Mouse (Mus musculus): Measurements from ENCODE around the gene Nthl1.
"Not testable (repeated sequence)": the region's sequence is repeated elsewhere in the genome, so short reads cannot be mapped to it uniquely, and the experiment has no call there.

Gene Nthl1

DNA sequence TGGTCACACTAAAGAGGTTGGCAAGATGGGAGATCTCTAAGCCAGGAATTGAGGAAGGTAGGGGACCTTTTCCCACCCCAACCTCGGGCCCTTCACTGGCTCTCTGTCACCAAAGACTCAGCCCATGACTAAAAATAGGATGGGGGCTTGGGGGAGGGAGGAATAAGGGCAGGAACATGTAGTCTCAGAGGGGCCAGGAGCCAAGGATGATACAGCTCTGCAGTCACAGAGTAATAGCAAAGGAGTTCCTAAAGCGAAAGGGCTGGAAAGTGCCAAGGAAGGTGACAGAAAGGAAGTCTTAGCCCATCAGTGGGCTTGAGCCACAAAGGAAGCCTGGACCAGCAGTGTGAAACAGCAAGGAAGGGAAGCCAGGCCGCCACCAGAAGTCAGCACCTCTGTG is 19.4 kb downstream of the Nthl1 start:
- DNase-seq, result no peak

DNA sequence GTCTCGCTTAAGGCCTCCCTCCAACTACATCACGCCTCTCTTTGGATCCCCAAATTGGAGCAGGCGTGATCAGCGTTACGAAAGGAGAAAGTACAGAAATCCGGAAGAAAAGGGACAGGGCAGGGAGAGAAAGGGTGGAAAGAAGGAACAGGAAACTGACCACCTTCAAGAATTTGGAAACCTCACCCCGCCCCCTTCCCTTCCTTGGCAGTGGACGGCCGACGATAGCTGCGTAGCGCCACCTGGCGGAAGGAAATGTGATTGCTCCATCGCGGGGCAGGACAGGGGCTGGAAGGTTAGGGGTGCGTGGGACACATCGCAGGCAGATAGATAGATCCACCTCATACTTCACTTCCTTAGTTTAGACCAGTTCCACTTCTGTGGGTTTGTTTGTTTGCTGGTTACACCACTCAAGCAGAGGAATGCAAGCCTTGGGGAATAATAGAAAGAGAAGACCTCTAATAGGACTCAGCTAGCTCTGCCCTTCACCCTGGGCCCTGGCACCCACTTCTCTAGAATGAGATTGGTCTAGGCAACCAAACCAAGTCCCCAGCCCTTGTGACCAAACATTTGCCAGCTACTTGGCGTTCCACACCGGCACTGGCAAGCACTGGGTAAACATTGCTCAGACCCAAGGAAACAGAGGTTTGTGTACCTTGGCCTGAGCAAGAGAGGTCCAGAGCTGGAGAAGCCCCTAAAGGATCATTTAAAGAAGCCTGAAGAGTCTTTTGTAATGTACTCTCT is 21.7 kb downstream of the Nthl1 start:
- DNase-seq, result peak; percentile 90 to 93

DNA sequence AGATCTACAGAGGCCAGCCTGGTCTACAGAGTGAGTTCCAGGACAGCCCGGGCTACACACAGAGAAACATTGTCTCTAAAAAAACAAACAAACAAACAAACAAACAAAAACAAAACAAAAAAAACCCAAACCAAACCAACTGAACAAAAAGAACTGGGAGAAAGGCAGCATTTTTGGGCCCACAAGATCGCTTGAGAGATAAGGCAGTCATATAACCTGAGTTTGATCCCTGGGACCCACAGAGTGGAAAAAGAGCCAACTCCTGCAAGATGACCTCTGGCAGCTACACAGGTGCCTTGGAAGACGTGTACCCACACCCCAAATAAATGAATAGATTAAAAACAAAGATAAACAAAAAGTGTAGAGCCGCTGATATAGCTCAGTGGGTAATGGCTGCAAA is 22.5 kb downstream of the Nthl1 start:
- DNase-seq, result no peak

DNA sequence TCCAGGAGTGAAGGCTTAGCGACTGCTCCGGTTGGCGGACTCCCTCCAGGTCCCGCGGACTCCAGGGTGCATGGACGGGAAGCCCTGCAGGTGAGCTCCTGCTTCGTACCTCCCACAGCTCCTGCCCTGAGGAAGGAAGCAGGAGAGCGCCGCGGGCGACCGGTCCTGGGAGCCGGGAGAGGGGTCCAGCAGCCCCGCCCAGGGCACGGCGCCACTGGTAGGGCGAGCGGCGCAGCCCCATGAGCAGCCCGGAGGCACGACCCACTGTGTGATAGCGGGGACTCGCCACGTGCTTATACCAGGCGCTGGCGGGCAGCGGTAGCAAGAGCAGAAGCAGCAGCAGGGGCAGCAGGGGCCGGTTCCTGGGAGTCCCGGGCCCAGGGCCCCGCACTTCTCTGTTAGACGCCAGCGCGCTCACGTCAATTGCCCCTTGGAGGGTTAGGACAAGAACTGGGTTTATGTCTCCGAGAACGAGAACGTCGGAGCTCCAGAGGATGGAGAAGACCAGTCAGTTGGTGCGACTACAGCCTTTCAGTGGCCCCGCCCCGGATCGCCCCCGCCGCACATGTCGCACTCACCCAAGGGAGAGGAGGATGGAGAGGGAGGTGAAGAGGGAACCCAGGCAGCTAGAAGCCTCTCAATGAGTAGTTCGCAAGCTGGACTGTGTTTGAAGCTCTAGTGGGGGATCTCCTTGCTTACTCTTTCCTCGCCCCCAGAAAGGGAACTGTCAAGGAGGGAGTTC is 25.7 kb downstream of the Nthl1 start, which contains the start of gene Npw:
TSS of gene Npw (minus strand) at position 441 of the 742 bp plus-strand sequence.
- no peak for DNase-seq

DNA sequence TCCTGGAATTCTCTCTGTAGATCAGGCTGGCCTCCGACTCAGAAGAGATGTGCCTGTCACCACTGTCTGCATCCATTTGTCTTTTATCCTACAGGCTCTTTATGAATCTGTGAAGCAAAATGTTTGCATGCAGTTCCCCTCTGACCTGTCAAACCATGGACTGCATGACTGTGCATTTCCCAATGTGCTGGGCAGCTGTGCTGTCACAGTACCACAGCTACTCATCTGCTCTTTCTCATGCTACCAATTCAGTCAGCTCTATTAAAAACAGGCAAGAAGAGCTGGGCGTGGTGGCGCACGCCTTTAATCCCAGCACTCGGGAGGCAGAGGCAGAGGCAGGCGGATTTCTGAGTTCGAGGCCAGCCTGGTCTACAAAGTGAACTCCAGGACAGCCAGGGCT is 34.5 kb downstream of the Nthl1 start:
- not testable (repeated sequence) for DNase-seq

DNA sequence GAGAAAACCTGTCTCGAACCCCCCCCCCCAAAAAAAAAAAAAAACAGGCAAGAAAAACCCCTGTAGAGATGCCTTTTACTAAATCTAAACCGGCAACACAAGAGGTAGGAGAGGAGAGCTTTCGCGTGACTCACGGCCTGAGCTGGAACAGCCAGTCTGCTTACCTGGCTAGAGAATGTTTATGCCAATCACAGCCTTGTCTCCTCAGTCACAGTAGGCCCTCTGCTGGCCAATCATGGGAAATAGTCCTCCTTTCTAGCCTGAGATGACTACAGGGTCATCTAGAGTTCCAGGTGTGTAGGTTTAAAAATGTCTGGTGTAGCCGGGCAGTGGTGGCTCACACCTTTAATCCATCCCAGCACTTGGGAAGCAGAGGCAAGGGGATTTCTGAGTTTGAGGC is 34.9 kb downstream of the Nthl1 start:
- DNase-seq, result peak; percentile 85 to 86

DNA sequence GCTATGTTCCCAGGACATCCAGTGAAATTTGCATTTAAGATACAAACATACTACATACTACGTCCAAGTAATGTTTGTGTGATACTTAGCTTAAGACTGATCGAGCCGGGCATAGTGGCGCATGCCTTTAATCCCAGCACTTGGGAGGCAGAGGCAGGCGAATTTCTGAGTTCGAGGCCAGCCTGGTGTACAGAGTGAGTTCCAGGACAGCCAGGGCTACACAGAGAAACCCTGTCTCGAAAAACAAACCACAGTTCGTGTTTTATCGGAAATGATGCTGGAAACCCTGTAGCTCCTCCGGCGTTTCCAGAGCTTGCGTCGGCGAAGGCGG is 36.7 kb downstream of the Nthl1 start:
- not testable (repeated sequence) for DNase-seq

DNA sequence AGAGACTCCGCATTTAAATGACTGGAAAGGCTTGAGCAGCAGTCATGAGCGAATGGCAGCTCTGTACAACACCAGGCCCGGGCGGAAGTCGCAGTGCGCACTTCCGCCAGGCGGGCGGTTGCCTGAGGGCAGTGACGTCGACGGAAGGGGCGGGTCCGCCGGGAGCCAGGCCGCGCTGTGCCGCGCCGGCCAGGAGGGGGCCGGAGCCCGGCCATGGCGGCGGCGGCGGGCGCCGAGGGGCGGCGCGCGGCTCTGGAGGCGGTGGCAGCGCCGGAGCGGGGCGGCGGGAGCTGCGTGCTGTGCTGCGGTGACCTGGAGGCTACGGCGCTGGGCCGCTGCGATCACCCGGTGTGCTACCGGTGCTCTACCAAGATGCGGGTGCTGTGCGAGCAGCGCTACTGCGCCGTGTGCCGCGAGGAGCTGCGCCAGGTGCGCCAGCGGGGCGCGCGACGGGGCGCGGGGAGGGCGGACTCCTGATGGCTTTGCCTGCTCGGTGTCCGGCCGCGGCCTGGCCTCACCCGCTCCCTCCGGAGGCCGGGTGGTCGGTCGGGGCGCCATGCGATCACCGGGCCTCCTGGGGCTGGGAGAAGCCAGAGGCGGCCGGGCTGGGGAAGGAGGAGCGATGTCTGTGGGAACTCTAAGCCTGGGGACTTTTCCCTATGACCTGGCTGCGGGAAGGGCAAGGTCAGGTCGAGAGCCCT is 37.2 kb downstream of the Nthl1 start, which contains the start of gene Zfp598:
TSS of gene Zfp598 (plus strand) at position 143 of the 701 bp plus-strand sequence.
- DNase-seq, result peak; percentile 98

DNA sequence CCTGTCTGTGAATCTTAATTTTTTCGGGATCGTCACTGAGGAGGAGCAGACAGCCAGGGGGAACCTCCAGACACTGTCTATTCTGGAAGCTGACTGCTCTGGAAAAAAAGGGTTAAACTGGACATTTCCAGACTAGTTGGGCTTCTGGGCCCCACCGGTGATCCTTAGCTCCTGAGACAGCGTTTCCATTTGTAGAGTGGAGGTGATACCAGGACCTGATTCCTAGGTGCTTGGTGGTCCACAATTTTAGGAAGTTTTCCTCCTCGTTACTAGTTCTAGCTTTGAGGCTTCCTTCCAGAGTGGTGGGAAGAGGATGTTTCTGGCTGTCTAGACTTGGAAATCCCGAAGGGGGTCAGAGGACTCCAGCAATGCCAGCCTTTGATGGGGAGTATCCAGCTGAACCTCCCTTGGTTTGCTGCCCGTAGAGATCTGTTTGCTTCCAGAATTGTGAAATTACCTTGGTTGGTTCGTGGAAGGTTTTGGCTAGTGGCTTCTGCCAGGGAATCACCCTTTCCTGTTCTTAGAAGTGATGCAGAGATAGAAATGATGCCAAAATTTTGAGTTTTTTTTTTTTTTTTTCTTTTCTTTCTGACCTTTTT is 37.9 kb downstream of the Nthl1 start:
- DNase-seq, result no peak

DNA sequence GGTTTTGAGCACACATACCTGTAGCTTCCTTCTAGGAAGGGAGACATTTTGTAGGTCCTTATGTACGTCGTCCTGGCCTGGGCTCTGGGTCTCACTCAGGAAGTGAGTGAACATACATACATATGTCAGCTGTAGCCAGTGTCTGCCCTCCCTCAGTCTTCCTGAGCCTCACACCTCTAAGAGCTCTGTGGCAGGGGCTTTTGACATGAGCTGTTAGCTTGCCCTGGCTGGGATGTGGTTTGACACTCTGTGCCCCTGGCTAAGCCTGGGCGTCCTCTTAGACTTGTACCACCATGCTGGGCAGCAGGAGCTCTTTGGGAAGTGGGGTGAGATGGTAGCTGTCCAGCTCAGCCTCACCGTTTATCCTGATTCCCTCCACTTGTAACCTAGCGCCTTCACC is 38.9 kb downstream of the Nthl1 start:
- DNase-seq, result no peak

DNA sequence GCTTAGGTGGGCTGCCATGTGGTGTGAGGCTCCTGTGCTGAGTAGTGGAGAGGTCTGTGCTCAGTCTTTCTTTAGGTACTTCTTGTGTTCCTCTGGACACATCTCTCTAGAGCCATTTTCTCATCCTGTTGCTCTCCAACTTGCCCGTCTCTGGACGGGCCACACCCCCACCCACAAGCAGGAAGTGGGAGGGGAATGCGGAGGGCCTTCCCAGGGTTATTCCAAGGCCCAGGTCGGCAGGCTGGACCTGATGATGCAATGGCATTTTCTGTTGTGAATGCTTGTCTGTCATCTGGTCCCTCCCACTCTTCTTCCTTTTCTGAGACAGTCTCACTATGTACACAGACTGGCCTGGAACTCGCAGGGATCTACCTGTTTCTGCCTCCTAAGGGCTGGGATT is 39.7 kb downstream of the Nthl1 start:
- DNase-seq, result no peak

DNA sequence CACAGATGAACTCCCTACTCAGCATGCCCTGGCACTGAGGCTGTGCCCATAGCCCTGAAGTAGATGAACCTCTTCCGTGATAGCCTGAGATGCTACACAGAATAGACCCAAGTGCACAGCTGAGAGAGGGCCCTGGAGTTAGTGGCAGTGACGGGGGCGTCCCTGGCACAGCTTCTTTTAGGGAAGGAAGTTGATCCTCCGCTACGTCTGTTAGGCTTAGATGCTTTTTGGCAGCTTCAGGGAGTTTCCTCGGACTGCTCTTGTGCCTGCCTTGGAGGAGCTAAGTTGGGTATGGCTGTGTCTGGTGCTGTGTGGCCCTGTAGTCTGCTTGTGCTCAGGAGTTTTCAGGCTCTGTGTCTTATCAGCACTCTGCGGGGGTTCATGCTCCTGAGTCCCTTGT is 41.8 kb downstream of the Nthl1 start:
- DNase-seq, result no peak

DNA sequence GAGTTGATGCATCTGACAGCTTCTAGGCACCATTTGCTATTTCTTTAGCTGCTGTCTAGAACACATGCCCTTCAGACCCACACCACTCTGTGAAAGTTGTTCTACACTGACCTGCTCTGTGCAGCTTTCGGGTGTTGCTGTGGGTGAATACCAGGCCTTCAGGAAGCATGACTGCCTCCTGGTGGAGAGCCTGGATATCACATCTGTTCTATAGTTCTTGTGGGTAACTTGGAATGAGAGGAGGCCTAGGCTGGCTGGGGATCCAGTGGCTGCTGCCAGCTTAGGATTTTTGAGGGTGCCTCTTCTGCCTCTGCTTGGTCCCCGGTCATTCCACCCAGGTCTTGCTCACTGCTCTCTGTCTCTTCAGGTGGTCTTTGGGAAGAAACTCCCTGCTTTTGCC is 43.7 kb downstream of the Nthl1 start:
- peak; percentile 83 to 87 for DNase-seq

DNA sequence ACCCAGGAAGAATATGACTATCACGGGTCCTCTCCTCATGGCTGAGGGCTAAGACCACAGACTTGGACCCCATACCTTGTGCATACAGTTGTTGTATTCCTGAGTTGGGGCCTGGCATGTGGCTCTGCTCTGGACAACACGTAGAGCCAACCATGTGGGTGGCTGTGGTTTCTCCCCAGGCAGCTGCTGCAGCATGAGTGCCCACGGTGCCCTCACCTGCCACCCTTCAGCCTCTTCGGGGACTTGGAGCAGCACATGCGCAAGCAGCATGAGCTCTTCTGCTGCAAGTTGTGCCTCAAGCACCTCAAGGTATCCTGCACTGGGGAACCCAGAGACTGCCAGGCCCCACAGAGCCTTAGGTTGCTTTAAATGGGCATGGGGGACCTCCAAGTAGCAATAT is 44.4 kb downstream of the Nthl1 start:
- no peak for DNase-seq

DNA sequence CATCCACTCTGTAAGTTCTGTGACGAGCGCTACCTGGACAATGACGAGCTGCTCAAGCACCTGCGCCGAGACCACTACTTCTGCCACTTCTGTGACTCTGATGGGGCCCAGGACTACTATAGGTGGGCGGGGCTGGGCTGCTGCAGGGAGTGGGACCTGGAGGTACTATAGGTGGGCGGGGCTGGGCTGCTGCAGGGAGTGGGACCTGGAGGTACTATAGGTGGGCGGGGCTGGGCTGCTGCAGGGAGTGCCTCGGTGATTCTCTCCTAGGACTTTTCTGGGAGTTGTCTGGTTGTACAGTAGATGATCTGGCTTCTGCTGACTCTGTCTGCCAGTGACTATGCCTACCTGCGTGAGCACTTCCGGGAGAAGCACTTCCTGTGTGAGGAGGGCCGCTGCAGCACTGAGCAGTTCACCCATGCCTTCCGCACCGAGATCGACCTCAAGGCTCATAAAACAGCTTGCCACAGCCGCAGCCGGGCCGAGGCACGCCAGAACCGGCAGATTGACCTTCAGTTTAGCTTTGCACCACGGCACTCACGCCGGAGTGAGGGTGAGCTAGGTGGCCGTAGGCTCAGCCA is 45.1 kb downstream of the Nthl1 start:
- no peak for DNase-seq

DNA sequence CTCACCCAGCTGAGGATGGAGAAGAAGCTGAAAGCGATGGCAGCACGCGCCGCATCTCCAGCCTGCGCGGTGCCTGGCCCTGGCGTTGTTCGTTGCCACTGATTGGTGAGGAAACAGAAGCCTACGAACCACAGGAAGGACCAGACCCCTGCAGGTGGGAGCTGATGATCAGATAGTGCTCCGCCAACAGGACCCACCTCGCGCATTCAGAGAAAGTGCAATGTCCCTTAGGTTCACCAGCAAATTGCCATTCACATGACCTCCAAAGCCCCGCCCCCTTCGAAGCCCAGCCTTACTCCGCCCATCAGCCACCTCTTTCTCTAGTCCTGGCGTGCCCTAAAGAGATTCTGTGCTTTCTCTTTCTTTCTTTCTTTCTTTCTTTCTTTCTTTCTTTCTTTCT is 54.0 kb downstream of the Nthl1 start:
- DNase-seq, result peak; percentile 50 to 52

DNA sequence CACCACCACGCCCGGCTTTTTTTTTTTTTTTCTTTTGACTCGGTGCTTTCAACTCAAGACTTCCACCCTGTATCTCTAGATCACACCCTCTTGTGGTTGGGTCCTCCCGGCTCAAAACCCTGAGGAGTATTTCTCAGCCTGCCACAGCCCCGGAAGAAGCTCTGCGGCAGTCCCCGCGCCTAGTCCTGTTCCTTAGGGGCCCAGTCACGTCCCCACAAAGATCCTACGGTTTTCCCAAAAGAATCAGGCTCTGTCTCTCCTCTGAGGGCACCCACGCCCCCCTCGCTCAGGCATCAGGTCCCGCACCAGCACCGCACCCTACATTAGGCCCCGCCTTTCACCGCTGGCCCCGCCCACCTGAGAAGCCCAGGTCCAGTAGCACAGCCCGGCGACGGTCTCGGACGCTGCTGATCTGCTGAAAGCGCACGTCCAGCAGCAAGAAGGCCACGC is 54.7 kb downstream of the Nthl1 start:
- peak; percentile 54 to 58 for DNase-seq

DNA sequence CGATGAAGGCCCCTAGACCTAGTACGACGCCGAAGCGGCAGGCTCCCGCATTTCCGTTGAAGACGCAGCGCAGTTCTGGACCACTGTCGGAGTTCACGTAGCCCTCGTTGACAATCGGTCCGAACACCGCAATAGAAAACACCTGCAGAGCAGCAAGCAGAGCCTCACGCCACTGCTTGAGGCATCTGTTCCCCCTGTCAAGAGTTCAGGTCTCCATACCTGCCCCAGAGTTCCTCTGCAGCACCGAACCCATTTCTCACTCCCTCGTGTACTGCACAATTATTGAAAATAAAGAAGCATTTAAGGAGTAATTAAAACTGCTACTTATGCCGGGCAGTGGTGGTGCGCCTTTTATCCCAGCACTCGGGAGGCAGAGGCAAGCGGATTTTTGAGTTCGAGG is 55.1 kb downstream of the Nthl1 start:
- DNase-seq, result no peak
